ENCODE assay signal across 16 mouse cellular contexts in the genomic region with DNA sequence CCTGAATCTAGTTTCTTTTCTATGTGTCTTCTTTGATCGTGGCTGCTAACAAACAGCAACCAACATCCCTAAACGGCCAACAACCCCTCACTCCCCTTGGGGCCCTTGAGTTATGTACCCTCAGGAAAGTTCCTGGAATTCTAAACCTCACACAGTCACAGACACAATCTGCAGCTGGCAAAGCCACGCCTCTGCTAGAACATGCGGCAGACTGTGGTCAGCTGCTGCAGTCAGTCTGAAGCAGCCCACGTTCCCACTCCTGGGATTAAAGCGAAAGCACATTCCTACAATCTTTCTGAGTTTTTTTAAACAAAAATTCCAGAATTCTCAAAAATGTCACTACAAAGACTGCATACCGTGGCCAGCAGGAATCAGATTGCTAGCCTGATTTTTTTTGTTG. TPM values are rescaled to one million over a fixed set of nuclear protein-coding genes. Genes with fewer than 3 reads are reported as not detected.
DNase-seq lines count a peak whose midpoint lies in the region; ATAC-seq lines count a peak whose summit lies in the region.
"Had no signal": no experiment of that assay in that cellular context is flagged by ENCODE, and none has a peak within 500 bp of the region (broad histone marks: within the 10 kb centered on the region; RNA-seq: fewer than 3 reads in every experiment).

No protein-coding gene starts in this region.

- ATAC-seq in kidney, embryonic 15.5 days (replicated peaks; ENCODE audit: low FRiP score): no peak
- ATAC-seq in limb, embryonic 13.5 days (ENCODE audit: low FRiP score, low read depth): peak; percentile 73
- ATAC-seq in megakaryocyte, adult 5-6 weeks (ENCODE audit: poor library complexity, severe bottlenecking): no peak
- ATAC-seq in hindbrain, embryonic 14.5 days (ENCODE audit: low FRiP score): no peak
- ATAC-seq: forebrain, embryonic 15.5 days had no signal

- peak; percentile 40 for DNase-seq in gastrocnemius, postnatal 10 days
- DNase-seq in gastrocnemius, adult 18-20 months (ENCODE audit: low spot score): no peak
- DNase-seq in kidney, postnatal 10 days: peak; percentile 52
- DNase-seq in brain, adult 2 months (ENCODE audit: low read depth, low spot score): peak; percentile 51
- DNase-seq in hindbrain, embryonic 14.5 days (ENCODE audit: low spot score): no peak
- DNase-seq: adrenal gland, adult 8-10 months; B cell, adult 2 months; cerebellum, postnatal 36 days; kidney, adult 9 months; retina, postnatal 1 day had no signal

- H3K4me3 ChIP-seq in kidney, embryonic 15.5 days (replicated peaks): no peak overlapping the region
- no peak overlapping the region for H3K4me3 ChIP-seq in limb, embryonic 13.5 days
- no peak overlapping the region for H3K4me3 ChIP-seq in hindbrain, embryonic 14.5 days (replicated peaks; ENCODE audit: low read length)
- H3K4me3 ChIP-seq: forebrain, embryonic 15.5 days; hindbrain, embryonic 12.5 days; liver, embryonic 15.5 days had no signal

- no peak overlapping the region for H3K9ac ChIP-seq in kidney, embryonic 15.5 days
- no peak overlapping the region for H3K9ac ChIP-seq in limb, embryonic 13.5 days
- H3K9ac ChIP-seq in hindbrain, embryonic 14.5 days: no peak overlapping the region
- H3K9ac ChIP-seq: forebrain, embryonic 15.5 days; hindbrain, embryonic 12.5 days; liver, embryonic 15.5 days had no signal

- H3K27ac ChIP-seq in kidney, embryonic 15.5 days: no peak overlapping the region
- 0 out of 2 replicates have a peak overlapping the region, but pooled peaks have one; percentile 44 for H3K27ac ChIP-seq in limb, embryonic 13.5 days
- H3K27ac ChIP-seq in hindbrain, embryonic 14.5 days: no peak overlapping the region
- H3K27ac ChIP-seq: forebrain, embryonic 15.5 days; hindbrain, embryonic 12.5 days; liver, embryonic 15.5 days had no signal

- H3K4me2 ChIP-seq in kidney, embryonic 15.5 days: no peak overlapping the region
- H3K4me2 ChIP-seq in limb, embryonic 13.5 days (replicated peaks): no peak overlapping the region
- no peak overlapping the region for H3K4me2 ChIP-seq in hindbrain, embryonic 14.5 days (replicated peaks)
- H3K4me2 ChIP-seq: forebrain, embryonic 15.5 days; hindbrain, embryonic 12.5 days; liver, embryonic 15.5 days had no signal

- WGBS in kidney, embryonic 15.5 days: 83% methylated on average over 7 of the region's 7 CpGs
- 77% methylated on average over 7 of the region's 7 CpGs for WGBS in limb, embryonic 13.5 days
- 91% methylated on average over 7 of the region's 7 CpGs for WGBS in hindbrain, embryonic 14.5 days

- no peaks in the 10 kb centered on the region for H3K27me3 ChIP-seq in kidney, embryonic 15.5 days
- no peaks in the 10 kb centered on the region for H3K27me3 ChIP-seq in limb, embryonic 13.5 days
- H3K27me3 ChIP-seq in hindbrain, embryonic 14.5 days (ENCODE audit: control insufficient read depth, insufficient read depth, low read length): no peaks in the 10 kb centered on the region
- H3K27me3 ChIP-seq: forebrain, embryonic 15.5 days; hindbrain, embryonic 12.5 days; liver, embryonic 15.5 days had no signal

- peaks cover 81% of the 10 kb centered on the region for H3K36me3 ChIP-seq in kidney, embryonic 15.5 days
- peaks cover 79% of the 10 kb centered on the region for H3K36me3 ChIP-seq in limb, embryonic 13.5 days
- H3K36me3 ChIP-seq in hindbrain, embryonic 14.5 days (replicated peaks; ENCODE audit: control insufficient read depth, insufficient read depth): peaks cover 77% of the 10 kb centered on the region

- H3K4me1 ChIP-seq in kidney, embryonic 15.5 days: 0 out of 2 replicates have a peak, but pooled peaks cover 2% of the 10 kb centered on the region
- no peaks in the 10 kb centered on the region for H3K4me1 ChIP-seq in limb, embryonic 13.5 days
- H3K4me1 ChIP-seq in hindbrain, embryonic 14.5 days (replicated peaks; ENCODE audit: control insufficient read depth, insufficient read depth, low read length): no peaks in the 10 kb centered on the region
- H3K4me1 ChIP-seq: hindbrain, embryonic 12.5 days; liver, embryonic 15.5 days had no signal

- no peaks in the 10 kb centered on the region for H3K9me3 ChIP-seq in kidney, embryonic 15.5 days (replicated peaks)
- H3K9me3 ChIP-seq in limb, embryonic 13.5 days: no peaks in the 10 kb centered on the region
- H3K9me3 ChIP-seq in hindbrain, embryonic 14.5 days (ENCODE audit: control insufficient read depth, low read length): no peaks in the 10 kb centered on the region
- H3K9me3 ChIP-seq: forebrain, embryonic 15.5 days; hindbrain, embryonic 12.5 days; liver, embryonic 15.5 days had no signal

RNA-seq across cellular contexts. Expression of a gene that starts 7.0 kb away (rescaled TPM):
- total RNA-seq in gastrocnemius, postnatal 10 days (2021): 100 to 1,000 TPM; 104 to 106 TPM
- 10 to 100 TPM; 74.8 to 76.0 TPM for total RNA-seq in gastrocnemius, adult 18-20 months (2021)
- polyA plus RNA-seq in kidney, embryonic 15.5 days (2015; fragmentation: Nextera tagmentation; extraction: Ambion mirVana): 149 and 154 TPM in 2 replicates
- 165 and 167 TPM in 2 replicates for polyA plus RNA-seq in limb, embryonic 13.5 days (2015; fragmentation: Nextera tagmentation; extraction: Ambion mirVana)
- 16.6 and 17.5 TPM in 2 replicates for total RNA-seq in megakaryocyte, adult 5-6 weeks (2015)
- total RNA-seq in megakaryocyte, adult 5-6 weeks (2017): 33.9 and 36.5 TPM in 2 replicates
- polyA plus RNA-seq in hindbrain, embryonic 14.5 days (2014; fragmentation: Nextera tagmentation; extraction: Ambion mirVana): 150 and 153 TPM in 2 replicates

RNA-seq across cellular contexts. Expression of a gene that starts 14.3 kb away (rescaled TPM):
- 100 to 1,000 TPM; 132 to 146 TPM for total RNA-seq in gastrocnemius, postnatal 10 days (2021)
- 100 to 1,000 TPM; 192 to 193 TPM for total RNA-seq in gastrocnemius, adult 18-20 months (2021)
- polyA plus RNA-seq in kidney, embryonic 15.5 days (2015; fragmentation: Nextera tagmentation; extraction: Ambion mirVana): 125 and 132 TPM in 2 replicates
- polyA plus RNA-seq in limb, embryonic 13.5 days (2015; fragmentation: Nextera tagmentation; extraction: Ambion mirVana): 173 and 176 TPM in 2 replicates
- 18.9 and 19.4 TPM in 2 replicates for total RNA-seq in megakaryocyte, adult 5-6 weeks (2015)
- total RNA-seq in megakaryocyte, adult 5-6 weeks (2017): 63.9 and 71.6 TPM in 2 replicates
- polyA plus RNA-seq in hindbrain, embryonic 14.5 days (2014; fragmentation: Nextera tagmentation; extraction: Ambion mirVana): 70.1 and 71.7 TPM in 2 replicates

RNA-seq across cellular contexts. Expression of a gene that starts 50.9 kb away (rescaled TPM):
- total RNA-seq in gastrocnemius, postnatal 10 days (2021): 10 to 100 TPM; 43.2 to 47.5 TPM
- 10 to 100 TPM; 24.7 to 24.8 TPM for total RNA-seq in gastrocnemius, adult 18-20 months (2021)
- 130 and 137 TPM in 2 replicates for polyA plus RNA-seq in kidney, embryonic 15.5 days (2015; fragmentation: Nextera tagmentation; extraction: Ambion mirVana)
- 102 and 107 TPM in 2 replicates for polyA plus RNA-seq in limb, embryonic 13.5 days (2015; fragmentation: Nextera tagmentation; extraction: Ambion mirVana)
- total RNA-seq in megakaryocyte, adult 5-6 weeks (2015): 81.2 and 87.8 TPM in 2 replicates
- total RNA-seq in megakaryocyte, adult 5-6 weeks (2017): 39.8 and 45.5 TPM in 2 replicates
- 106 and 111 TPM in 2 replicates for polyA plus RNA-seq in hindbrain, embryonic 14.5 days (2014; fragmentation: Nextera tagmentation; extraction: Ambion mirVana)

RNA-seq across cellular contexts. Expression of a gene that starts 51.2 kb away (rescaled TPM):
- 100 to 1,000 TPM in 1 of 2 experiments, 10 to 100 TPM in 1; 97.9 to 117 TPM for total RNA-seq in gastrocnemius, postnatal 10 days (2021)
- 10 to 100 TPM; 85.8 to 86.6 TPM for total RNA-seq in gastrocnemius, adult 18-20 months (2021)
- 221 and 237 TPM in 2 replicates for polyA plus RNA-seq in kidney, embryonic 15.5 days (2015; fragmentation: Nextera tagmentation; extraction: Ambion mirVana)
- polyA plus RNA-seq in limb, embryonic 13.5 days (2015; fragmentation: Nextera tagmentation; extraction: Ambion mirVana): 247 and 281 TPM in 2 replicates
- 120 and 132 TPM in 2 replicates for total RNA-seq in megakaryocyte, adult 5-6 weeks (2015)
- 122 and 132 TPM in 2 replicates for total RNA-seq in megakaryocyte, adult 5-6 weeks (2017)
- polyA plus RNA-seq in hindbrain, embryonic 14.5 days (2014; fragmentation: Nextera tagmentation; extraction: Ambion mirVana): 161 and 193 TPM in 2 replicates

Comparison
In these comparisons a context has a peak if more than half of its experiments do, and no peak if none do; other contexts are left out.
1. DNase-seq: peak in gastrocnemius, postnatal 10 days (single experiment), kidney, postnatal 10 days (single experiment) and brain, adult 2 months (single experiment); none in gastrocnemius, adult 18-20 months (single experiment) and hindbrain, embryonic 14.5 days (single experiment).